Mouse (Mus musculus) layer of hippocampus, adult 11-12 months (tissue): ENCODE data around the gene Rab37.

Experiments
- DNase-seq: peaks from one replicate; pipeline ENCODE4 v3.0.0; 2022; ENCODE audit warnings: low spot score

Gene Rab37

DNA sequence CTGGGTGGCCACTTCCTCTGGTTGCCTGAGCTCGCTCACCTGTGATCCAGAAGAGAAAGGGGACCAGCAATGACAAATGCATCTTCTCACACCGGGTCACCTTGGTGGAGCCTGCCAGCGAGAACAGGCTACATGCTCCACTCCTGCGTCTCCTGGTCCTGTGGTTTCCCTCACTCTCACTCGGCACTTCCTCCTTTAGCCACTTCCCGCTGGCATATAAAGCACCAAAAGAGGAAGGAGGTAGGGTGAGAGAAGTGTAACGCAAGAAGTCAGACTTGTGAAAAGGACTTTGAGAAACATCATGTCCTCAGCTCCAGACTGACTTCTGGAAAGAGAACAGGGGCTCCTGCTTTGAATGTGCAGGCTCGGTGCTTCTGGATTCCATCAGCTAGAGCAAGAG lies 42.6 kb downstream of the Rab37 start, which contains the start of gene Cd300lf:
Cd300lf (minus strand) TSS at position 193 of the 400 bp plus-strand sequence.
- DNase-seq: peak; percentile 35

DNA sequence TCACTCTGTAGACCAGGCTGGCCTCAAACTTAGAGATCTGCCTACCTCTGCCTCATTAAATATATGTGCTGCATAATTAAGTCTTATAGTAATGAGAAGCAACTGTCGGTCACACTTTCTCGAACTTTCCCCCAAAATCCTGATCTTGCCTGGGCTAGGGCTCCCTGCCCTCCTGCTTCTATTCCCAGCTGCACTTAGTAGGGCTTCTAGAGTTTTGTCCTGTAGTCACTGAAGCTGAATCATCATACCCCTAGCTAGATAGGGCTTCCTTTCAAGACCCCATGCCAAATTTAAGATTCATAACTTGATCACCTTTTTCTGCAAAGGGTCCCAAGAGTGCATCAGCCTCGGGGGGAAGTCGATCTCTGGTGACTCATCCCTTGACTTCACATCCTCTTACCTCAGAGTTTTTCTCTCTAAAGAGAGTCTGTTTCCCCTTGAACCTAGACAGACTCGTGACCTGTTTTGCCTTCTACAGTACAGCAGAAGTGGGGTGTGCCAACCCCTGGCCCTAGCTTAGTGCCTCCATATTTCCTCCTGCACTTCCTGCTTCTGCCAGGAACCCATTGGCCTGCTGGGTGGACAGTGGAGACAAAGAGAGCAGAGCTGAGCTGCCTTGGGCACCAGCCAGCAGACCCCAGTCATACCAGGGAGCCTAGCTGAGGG lies 47.5 kb downstream of the Rab37 start:
- peak; percentile 12 for DNase-seq

DNA sequence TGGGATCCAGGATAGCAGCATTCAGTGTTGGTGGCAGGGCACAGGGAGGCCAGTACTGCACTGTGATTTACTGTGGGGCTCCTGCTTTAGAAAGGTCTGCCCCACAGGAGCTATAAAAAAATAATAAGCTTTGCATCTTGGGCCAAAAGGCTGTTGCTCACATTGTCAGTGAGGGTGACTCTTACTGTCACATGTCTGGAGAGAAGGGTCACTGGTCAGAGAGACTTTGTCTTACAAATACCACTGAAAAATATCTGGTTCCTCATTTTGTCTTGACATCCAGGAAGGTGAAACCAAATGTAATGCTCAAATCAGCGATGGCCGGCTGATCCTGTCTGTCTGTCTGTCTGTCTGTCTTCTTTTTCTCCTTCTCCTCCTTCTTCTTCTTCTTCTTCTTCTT lies 50.7 kb downstream of the Rab37 start:
- no peak for DNase-seq

DNA sequence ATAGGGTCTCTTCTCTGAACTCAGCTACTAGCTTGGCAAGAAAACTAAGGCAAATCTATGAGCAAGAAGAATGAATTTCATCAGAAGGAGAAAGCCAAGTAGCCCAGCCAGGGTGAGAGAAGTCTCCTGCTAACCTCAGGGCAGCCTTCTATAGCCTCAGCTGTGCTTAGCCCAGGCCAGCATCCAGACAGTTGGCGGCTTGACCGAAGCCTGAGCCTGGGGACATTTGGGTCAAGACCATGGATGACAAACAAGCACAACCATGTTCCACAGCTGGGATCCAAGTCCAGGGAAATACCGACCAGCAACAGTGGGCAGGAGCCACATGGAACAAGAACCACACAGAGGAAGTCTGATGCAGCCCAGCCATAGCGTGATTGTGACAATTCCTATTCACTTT lies 56.6 kb downstream of the Rab37 start:
- DNase-seq: no peak

DNA sequence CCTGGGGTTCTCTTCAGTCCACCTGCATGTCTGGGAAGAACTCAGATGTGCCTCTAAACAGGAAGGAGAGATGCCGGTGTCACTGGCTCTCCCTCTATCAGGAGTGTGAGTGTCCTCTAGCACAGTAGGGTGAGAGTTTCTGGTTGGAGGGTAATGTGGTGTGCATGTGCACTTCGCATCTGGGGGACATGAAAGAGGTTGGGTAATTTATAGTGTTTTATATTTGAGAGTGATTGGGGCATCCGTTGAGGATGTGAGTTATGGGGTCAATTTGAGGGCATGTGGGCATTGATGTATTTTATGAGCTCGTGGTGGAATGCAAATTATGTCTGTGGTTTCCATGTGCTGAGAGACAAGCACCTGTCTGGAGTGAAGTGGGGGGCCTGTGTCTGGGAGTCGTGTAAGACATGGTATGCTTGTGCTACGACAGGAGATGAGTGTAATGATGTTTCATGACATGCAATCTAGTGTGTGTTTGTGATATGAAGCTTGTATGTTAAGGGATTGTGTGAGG lies 59.6 kb downstream of the Rab37 start:
- DNase-seq: no peak

DNA sequence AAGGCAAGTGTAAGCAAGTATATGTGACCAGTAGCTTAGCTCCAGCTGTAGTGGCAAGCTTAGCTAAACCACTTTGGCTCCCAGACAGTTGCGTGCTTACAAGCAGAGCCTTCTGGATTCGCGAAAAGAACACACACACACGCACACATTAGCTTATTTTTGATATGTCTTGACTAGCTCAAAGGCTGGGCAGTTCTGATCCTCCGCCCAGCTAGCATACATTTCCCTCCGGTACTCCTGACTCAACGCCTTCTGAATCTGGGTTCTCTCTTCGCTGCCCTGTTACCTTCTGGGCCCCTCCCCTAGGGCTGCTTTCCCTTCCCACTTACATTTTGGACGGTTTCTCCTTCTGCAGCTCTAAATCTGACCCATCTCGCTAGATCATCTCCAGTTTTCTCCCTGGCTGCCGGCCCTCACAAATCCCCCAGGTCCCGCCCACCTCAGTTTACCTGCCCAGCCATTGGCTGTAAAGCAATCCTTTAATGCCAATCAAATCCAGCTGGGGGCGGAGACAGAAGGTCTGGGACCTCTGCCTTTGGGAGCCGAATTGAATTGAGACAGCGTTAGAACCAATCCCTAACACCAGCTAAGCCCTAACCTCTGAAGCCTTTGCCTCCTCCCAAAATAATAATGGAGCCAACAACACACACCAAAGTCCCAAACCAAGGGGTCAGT lies 60.7 kb downstream of the Rab37 start:
- peak; percentile 40 for DNase-seq

DNA sequence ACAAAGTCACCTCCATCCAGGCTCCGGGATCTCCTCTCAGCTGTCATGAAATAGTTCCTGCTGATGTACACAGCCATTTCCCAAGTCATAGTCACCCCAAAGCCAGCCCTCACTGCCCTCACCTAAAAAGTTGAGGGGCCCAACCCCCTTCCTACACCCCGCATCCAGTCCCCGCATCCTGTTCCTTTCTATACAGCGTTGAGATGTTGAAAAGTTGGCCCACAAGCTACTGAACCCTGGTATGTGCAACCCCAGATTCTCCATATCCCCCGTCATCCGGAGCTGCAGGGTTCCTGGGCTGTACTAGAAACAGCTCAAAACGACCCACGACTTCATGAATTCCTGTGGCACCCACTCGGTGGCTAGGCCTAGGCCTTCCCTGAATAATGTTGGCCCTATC lies 61.9 kb downstream of the Rab37 start:
- no peak for DNase-seq

DNA sequence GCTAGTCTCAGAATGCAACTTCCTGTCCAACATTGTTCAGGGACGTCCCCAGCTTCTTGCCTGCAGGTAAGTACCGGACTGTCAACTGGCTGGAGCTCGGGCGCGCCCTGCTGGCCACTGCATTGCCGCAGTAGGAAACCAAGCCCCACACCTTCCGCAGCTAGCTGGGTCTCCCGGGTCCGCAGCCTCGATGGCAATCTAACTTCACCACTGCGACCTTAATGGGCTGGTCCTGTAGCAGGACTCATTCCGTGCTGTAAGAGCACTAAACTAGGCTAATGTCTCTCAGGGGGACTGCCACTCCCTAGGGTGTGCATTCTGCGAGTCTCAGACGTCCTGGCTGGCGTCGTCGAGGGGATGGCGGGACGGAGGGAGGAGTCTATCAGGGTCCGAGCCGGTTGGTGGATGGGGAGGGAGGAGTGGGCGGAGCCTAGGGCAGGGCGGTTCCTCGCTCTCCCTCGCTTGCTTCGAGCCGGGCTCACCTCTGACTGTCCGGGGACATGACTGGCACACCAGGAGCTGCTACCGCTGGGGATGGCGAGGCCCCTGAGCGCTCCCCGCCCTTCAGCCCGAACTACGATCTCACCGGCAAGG lies 62.6 kb downstream of the Rab37 start:
- peak; percentile 81 for DNase-seq

DNA sequence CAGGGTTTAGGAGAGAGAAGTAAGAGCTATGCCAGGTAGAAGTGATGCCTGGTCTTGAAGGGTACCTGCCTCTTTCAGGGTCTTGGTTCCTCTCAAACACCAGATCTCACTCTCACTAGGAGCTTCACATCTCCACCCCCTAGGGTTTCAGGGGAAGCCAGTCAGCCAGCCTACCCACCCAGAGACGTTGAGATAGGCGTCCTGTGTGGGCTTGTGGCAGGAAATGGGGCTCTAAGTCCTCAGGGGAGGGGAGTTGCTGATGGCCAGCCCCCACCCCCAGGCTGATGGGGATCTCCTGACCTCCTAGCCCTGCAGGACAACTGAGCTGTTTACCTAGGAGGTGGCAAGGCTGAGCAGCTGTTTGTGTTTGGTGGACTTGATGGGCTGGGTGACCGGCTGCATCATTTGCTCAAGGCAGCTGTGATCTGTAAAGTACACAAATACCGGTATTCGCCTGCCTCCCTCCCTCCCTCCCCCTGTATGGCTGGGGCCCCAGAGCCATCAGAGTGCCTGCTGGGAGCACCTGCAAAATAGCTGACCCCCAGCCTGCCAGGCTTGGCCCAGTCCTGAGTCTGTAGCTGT lies 63.9 kb downstream of the Rab37 start:
- no peak for DNase-seq

DNA sequence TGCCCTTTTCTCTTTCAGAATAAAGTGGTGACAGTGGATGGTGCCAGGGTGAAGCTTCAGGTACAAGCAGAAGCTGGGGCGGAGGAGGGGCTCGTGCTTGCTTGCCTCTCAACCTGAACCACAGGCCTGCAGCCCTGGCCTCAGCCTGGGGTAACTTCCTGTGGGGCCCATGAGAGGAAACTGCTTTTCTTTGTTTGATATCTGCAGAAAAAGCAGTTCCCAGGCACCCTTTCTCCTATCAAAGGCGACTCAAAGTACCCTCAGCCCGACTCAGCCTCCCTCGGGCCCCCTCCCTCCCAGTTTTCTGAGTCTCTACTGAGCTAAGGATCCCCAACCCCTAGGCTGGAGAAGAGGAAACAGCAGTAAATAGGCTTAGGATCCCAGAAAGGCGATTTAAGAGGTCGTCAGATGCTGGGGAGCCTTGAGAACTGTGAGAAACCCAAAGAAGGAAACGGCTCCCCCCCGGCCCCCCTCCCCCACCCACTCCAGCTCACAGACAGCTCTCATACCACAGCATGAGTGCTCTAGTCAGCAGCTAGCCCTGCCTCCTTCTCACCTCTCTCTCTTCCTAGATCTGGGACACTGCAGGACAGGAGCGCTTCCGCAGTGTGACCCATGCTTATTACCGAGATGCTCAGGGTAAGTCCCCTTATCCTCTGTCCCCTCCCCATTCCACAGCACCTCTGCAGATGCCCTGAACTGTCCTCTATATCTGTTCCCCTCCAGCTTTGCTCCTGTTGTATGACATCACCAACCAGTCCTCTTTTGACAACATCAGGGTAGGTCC lies 66.9 kb downstream of the Rab37 start:
- DNase-seq: no peak

DNA sequence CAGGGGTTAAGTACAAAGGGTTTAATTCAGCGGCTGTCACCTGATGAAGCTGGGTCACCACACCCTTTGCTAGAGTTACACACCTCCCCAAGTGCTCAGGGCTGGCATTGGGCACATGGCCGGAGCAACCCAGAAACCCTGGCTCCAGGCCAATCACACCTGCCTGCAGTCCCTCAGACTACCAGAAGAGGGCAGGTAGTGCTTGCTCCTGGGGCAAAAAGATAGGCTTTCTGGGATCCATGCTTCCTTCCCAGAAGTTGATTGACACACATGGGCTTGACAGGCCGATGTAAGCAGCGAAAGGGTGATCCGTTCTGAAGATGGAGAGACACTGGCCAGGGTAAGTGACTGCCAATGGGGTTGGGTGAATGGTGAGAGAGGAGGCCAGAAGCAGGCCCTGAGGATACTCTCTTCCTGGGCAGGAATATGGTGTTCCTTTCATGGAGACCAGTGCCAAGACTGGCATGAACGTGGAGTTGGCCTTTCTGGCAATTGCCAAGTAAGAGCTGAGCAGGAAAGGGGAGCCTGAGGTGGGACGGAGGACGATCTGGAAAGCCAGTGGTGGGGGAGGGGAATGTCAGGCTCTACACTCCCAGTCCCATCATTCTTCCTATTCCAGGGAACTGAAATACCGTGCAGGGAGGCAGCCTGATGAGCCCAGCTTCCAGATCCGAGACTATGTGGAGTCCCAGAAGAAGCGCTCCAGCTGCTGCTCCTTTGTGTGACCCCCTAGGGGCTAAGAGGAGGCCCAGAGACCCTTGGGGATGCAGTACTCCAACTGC lies 69.0 kb downstream of the Rab37 start:
- peak; percentile 76 for DNase-seq

DNA sequence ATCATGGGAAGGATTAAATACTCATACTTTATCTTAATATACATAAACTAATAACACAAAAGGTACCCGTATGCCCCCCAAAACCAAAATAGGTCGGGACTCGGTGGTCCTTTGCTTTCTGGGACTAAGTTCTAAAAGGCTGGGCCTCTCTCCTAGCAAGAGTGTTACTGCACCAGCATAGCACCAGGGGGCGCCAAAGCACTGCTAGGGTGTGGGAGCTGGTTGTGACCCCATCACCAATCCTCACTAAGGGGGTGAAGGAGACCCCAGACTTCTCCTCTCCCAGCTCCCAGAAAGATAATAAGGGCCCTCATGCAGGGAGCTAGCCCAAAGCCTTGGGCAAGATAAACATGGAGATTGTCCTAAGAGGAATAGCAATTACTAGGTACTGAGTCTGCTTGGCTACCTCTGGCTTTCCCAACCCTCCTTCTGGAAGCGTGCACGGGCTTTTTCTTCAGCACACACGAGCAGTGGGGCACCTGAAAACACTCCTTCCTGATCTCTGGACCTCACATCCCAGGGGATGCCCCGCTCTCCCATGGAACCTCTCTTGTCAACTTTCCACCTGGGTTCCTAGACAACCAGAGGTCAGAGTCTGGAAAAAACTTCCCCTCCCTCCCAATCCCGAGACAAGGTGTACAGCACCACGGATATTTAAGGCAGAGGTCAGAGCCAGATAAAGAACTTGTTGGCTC lies 69.8 kb downstream of the Rab37 start:
- peak; percentile 56 for DNase-seq

DNA sequence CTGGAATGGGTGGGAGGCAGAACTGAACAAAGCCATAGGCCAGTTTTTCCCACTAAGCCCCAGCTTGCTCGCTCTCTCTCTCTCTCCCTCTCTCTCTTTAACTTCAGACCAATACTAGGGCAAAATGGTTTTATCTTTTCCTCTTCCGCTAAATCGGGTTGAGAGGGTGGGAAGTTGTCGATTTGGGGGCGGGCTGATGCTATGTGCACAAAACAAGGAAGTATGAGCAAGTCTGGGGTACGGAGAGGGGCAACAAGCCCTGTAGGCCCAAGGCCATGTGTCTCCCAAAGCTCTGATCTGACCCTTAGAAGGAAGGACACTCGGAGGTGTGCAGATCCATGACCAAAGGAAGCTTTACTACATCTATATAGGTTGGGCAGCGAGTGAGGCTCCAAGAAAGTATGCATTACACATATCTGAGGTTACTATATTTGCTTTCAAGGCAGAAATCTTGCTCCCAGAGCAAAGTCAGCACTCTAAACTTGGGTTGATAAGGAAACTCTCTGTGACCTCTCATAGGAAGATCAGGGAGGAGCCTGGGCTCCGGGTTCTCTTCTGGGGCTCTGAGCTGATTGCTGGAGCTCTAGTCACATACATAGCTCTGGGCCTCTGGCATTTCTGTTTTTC lies 70.5 kb downstream of the Rab37 start:
- DNase-seq: no peak

DNA sequence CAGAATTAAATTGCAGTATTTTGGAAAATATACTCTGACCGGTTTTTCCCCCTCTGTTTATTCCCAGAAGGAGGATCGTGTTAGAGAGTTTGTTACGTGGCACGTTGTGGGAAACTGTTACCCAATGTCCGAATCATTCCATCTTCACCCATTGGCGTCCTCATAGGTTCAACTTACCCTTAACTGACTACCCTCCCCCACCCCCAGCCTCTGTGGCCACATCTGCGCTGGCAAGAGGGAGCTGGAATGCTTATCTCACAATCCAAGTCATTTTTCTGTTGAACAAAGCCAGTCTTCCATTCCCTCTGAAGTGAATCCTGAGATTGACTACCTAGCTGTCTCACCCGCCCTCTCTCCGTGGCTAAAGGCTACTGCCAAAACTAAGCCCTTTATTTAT lies 71.0 kb downstream of the Rab37 start:
- DNase-seq: no peak

DNA sequence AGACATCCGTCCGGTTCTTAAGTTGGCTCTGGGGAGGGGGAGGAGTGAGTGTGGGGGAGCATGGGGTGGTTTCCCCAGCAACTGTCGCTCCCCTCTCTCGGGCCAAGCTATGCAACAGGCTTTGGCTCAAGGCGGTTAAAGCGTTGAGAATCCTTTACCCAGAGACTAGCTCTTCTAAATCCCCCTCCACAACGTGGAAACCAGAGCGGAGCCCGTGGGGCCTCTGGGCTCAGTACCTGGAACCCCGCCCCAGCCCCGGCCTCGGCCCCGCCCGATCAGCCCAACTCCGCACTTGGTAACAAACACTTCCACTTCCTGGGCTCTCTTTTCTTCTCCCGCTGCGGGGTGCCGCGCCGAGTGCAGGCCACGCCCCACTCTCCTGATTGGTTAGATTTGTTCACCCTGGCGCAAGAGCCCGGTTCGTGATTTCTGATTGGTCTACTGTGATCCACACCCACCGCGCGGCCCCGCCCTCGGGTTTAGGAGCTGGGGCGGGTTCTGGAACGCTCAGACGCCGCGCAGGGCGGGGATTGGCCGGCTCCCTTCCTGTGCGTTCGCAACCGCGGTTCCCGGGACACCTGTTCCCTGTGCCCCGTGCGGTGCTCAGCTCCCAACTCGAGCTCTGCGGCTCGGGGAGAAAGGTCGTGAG lies 71.7 kb downstream of the Rab37 start, which contains the start of gene Slc9a3r1:
Slc9a3r1 (plus strand) TSS at position 510 of the 649 bp plus-strand sequence.
- peak; percentile 97 for DNase-seq

DNA sequence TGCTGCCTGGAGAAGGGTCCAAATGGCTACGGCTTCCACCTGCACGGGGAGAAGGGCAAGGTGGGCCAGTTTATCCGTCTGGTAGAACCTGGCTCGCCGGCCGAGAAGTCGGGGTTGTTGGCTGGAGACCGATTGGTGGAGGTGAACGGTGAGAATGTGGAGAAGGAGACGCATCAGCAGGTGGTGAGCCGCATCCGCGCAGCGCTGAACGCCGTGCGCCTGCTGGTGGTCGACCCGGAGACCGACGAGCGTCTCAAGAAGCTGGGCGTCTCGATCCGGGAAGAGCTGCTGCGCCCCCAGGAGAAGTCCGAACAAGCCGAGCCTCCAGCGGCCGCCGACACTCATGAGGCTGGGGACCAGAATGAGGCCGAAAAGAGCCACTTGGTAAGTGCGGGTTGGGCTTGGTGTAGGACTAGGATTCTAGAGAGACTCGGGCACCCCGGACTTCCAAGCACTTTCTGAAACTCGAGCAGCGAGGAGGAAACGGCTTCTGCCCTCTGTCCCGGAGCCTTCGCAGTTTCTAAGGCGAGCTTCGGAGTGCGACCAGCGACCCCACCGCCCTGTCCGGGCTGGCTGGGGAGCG lies 72.4 kb downstream of the Rab37 start:
- DNase-seq: no peak

DNA sequence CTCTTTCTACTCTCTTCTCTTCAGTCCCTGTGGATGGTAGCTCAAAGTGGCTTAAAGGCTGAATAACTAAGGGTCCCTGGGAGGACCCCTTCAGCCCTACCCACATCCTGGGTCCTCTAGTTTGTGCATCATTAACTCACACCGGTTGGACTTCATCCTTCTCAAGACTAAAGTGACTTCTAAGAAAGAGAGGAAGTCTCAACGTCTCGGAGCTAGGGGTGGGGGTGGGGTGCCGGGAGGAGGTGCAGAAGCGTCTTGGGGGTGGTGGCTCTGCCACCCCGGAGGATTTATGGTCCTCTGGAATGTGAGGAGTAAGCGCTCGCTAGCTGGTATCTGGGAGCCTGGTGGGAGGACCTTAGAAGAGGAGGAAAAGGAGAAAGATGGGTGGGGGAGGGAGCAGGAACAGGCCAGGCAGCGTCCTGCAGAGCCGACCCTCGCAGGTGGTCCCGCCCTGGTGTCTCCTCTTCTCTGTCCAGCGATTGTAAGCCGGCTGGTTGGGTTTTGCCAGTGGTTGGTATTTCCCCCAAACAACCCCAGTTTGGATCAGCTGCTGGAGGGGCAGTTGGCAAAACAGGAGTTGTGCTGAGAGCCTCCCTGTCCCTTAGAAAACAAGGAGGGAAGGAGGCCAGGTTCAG lies 73.2 kb downstream of the Rab37 start:
- no peak for DNase-seq

DNA sequence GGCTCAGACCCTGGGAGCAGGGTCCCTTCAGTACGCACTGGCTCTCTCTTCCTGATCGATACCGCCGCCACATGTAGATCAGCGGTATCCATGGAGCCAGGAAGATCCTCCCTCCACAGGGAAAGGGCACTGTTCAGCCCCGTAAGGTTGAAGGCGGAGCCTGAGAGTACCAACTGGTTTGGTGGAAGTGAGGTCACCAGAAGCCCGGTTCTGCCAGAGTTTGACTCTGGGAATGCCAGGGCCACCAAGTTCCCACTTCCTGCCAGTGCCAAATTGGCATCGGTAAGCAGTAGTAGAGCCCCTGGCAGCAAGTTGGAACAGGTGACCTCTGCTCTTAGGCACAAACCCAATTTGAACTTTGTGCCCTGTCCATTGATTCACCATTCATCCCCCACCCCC lies 73.7 kb downstream of the Rab37 start:
- DNase-seq: peak; percentile 54

DNA sequence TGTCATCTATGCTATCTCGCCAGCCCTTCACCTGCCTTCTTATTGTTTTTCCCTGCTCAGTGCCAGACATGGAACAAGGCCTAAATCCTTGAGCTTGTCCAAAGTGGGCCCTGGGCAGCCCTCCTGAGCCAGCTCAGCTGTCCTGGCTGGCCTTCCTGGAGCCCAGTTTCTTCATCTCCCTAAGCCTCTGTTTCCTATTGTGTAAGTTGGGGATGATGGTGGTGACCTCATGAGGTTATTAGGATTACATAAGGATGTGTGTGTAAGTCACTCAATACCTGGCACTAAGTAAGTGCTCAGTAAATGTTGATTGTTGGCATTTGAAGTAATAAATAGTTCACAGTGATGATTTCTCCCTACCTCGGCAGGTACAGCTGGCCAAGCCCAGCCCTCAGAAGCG lies 75.5 kb downstream of the Rab37 start:
- no peak for DNase-seq
